Mouse (Mus musculus) liver, embryonic 14.5 days (tissue): ENCODE results near the gene Zfp329.

ENCODE experiments used
- CTCF ChIP-seq: IDR thresholded peaks from 2 replicates; pipeline ENCODE4 v1.5.1; 2016; ENCODE audit warnings: antibody characterized with exemption, low read depth, control low read depth
- EP300 ChIP-seq: IDR thresholded peaks from 2 replicates; pipeline ENCODE4 v1.6.1; 2016; ENCODE audit warnings: antibody characterized with exemption, low read depth

DNA sequence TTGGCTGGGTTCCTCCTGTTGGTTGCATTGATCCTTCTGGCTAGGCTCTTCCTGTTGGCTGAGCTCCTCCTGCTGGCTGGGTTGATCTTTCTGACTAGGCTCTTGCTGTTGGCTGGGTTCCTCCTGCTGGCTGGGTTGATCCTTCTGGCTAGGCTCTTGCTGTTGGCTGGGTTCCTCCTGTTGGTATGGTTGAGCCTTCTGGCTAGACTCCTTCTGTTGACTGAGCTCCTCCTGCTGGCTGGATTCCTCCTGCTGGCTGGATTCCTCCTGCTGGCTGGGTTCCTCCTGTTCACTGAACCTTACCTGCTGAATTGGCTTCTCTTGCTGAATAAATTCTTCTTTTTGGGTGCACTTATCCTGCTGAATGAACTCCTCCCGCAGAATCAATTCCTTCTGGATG is 44.1 kb downstream of the Zfp329 start:
- TF ChIP-seq CTCF (no peak), EP300 (no peak)
